Mouse (Mus musculus): ENCODE data around the gene Trip11.

Trip11 gene

DNA sequence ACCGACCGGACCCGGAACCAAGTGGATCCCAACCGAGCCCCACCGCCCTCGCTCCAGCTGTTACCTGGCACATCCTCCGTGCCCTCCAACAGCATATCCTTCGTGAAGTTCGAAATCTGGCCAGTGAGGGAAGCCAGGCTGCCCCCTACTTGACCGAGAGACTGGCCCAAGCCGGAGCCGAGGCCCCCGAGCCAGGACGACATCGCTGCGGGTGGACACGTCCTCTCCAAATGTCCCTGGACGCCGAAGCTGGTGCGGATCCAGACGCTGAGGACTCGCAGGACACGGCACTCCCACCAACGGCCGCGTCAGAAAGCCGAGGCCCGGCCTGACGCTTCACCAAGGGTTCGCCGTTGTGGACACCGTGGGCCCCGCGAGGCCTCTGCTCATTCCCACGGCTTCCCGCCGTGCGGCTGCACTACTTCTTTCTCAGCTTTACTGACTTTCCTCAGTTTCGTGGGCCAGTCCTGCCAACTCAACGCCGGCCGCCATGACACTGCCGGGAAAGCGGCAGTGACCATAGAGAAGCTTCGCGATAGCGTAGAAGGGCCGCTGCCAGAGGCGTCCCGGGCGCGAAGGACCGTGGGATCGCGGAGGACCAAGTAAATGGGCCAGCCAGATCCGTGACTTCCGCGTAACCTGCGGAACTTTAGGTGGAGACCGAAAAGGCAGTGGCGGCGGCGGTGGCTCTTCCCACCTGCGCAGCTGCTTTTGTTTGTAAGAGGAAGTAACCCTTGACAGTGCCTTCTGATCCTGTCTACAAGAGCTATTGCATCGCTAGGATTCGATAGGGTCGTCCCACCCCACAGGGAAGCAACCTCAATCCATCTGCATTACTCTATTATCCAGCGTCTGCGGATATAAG lies at the start of gene Trip11:
Gene Trip11 (minus strand): TSS at position 642 of the 865 bp plus-strand sequence.
- in situ Hi-C loops (cut with MboI) = no loop called here

DNA sequence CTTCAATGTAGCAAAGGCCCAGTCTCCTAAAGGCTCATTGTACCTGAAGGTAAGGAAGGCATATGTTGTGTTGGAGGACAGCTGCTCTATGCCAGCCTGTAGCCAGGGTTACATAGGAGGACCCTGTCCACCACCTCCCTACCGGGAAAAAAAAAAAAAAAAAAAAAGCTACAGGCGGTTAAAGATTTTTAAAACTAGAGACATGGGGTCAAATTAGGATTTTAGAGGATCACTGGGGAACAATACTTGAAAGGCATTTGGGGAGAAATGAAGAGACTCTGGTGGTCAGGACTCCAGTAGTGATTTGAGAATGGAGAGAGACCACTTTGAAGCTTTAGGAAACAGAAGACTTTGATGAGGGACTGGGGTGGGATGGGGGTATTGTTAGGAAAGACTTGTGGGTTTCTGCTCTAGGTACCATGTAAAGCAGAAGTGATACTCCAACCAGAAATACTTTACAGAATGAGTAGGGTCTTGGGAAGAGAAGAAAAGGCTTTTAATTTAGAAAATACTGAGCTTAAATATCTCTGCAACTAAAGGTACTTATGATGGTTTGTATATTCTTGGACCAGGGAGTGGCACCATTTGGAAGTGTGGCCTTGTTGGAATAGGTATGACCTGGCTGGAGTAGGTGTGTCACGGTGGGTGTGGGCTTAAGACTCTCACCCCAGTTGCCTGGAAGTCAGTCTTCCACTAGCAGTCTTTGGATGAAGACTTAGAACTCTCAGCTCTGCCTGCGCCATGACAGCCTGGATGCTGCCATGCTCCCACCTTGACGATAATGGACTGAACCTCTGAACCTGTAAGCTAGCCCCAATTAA lies 46.1 kb upstream of the Trip11 start:
- in situ Hi-C loops (cut with MboI) = loop anchor here (25.0 kb wide), 1 partner anchor 778 kb away; the partner anchor contains the start of genes Moap1 and Tmem251

- in situ Hi-C loops (cut with MboI) = loop anchor here (25.0 kb wide), 1 partner anchor 779 kb away; the partner anchor contains the start of genes Moap1 and Tmem251
Measured at GRCm38 (mm10) chr12:101958556-101958955, 45.5 kb upstream of the Trip11 start.

DNA sequence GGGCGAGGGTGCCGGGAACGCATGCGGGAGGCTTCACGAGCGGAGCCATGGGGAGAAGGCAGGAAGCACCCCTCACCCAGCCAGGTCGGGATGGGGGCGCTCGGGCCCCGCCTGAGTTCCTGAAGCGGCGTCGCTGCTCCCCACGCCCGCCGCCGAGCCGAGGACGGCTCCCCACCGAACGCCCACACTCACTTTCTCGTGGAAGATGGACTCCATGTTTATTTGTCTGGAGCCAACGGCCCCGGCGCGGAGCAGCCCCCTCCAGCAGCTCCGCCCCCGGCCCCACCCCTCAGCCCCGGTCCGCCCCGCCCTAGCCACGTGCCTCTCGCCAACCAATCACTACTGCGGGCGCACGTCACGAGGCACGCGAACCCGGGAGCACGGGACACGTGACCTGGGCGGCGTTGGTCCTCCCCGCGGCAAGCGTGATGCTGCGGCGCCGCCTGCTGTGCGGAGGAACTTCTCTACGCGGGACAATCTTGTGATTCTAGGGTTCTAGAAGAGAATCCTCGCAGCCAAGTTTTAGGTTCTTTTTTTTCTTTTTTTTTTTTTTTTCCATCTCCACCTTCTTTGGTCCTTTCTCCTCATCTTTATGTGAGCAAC lies 45.0 kb upstream of the Trip11 start, which contains the start of gene Atxn3:
Gene Atxn3 (minus strand): TSS at position 305 of the 603 bp plus-strand sequence.
- in situ Hi-C loops (cut with MboI) = loop anchor here (25.0 kb wide), 1 partner anchor 779 kb away; the partner anchor contains the start of genes Moap1 and Tmem251

GRCm38 (mm10) chr12:101957079-101957941 lies 44.2 kb upstream of the Trip11 start:
- in situ Hi-C loops (cut with MboI) = loop anchor here (25.0 kb wide), 1 partner anchor 780 kb away; the partner anchor contains the start of genes Moap1 and Tmem251

DNA sequence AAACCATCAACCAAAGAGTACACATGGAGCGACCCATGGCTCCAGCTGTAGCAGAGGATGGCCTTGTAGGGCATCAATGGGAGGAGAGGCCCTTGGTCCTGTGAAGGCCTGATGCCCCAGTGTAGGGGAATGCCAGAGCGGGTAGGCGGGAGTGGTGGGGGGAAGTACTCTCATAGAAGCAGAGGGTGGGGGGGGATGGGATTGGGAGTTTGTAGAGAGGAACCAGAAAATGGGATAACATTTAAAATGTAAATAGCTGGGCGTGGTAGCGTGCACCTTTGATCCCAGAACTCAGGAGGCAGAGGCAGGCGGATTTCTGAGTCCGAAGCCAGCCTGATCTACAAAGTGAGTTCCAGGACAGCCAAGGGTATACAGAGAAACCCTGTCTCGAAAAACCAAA lies 42.8 kb upstream of the Trip11 start:
- in situ Hi-C loops (cut with MboI) = loop anchor here (25.0 kb wide), 1 partner anchor 781 kb away; the partner anchor contains the start of genes Moap1 and Tmem251

DNA sequence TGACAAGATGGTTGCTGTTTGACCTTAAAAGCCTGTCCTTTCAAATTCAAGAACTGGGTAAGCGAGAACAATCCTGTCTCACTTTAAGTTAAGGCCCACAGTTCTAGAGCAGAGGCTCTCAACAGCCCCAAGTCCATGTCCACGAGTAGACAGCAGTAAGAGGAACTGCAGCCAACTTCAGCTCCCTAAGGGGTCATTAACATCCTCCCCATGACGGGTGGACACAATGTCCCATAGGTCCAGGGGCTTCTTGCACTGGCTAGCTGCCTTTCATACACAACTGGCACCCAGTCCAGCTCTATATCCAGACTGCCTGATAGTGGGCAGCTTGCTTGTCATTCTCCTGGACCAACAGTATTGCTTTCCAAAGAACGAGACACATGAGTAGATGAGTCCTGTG lies 35.7 kb upstream of the Trip11 start:
- in situ Hi-C loops (cut with MboI) = no loop called here

DNA sequence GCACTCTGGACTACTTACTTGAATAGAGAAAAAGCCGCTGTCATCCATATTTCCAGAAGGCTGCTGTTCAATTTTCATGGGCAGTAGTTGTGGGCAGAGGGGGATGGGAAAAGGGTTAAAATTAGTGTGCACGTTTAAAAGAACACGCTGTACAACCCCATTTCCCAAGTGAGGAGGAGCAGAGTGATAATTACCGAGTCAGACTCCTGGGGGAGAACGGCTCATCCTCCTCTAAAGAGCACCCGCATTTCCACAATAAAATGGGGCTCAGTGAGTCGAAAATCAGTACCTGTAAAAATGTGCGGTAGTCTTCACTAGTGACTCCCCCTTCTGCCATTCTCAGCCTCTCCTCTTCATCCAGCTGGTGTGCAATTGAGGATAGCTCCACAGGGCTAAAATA lies 34.9 kb upstream of the Trip11 start:
- in situ Hi-C loops (cut with MboI) = no loop called here

DNA sequence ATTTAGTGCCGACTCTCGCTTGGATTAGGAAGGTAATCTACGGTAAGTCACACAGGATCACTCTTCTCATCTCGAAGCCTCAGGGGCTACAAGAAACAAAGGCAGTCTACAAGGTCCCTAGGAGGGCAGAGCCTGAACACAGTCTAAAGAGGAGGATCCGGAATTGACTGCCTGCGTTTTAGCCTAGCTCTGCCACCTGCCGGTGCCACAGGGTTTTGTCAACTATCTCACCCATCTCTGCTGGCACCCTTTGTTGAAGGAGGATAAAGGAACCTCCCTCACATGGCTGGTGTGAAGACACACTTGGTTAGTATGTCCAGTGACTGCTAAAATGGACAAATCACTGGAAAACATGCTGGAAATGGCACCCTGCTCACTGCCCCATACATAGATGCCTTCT lies 24.5 kb upstream of the Trip11 start:
- in situ Hi-C loops (cut with MboI) = no loop called here

GRCm38 (mm10) chr12:101935223-101935622 lies 22.2 kb upstream of the Trip11 start:
- in situ Hi-C loops (cut with MboI) = no loop called here

- in situ Hi-C loops (cut with MboI) = no loop called here
Measured at GRCm38 (mm10) chr12:101928423-101928822, 15.4 kb upstream of the Trip11 start.

DNA sequence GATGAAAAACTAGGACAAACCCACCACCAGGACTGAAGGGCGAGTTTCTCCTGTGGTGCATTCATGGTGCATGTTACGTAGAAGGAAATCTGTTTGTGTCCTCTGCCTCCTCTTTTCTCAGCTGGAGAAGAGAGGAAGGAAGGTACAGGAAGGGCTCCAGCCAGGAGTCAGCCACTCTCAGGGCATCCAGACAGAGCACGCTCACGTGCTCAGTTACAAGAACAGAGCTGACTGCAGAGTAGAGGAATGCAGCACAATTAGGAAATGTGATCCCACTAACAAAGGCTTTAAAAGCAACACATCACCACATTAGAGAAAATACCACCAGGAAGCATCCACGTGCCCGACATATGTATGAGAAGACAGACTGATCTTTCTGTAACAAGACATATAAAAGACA lies 9.2 kb upstream of the Trip11 start:
- in situ Hi-C loops (cut with MboI) = no loop called here

- in situ Hi-C loops (cut with MboI) = no loop called here
Measured at GRCm38 (mm10) chr12:101919847-101920246, 6.8 kb upstream of the Trip11 start.

GRCm38 (mm10) chr12:101917165-101917564 lies 4.1 kb upstream of the Trip11 start:
- in situ Hi-C loops (cut with MboI) = no loop called here

GRCm38 (mm10) chr12:101911346-101911745 lies 1.7 kb downstream of the Trip11 start:
- in situ Hi-C loops (cut with MboI) = no loop called here

GRCm38 (mm10) chr12:101910360-101910759 lies 2.7 kb downstream of the Trip11 start:
- in situ Hi-C loops (cut with MboI) = no loop called here

- in situ Hi-C loops (cut with MboI) = no loop called here
Measured at GRCm38 (mm10) chr12:101905817-101906216, 7.2 kb downstream of the Trip11 start.

DNA sequence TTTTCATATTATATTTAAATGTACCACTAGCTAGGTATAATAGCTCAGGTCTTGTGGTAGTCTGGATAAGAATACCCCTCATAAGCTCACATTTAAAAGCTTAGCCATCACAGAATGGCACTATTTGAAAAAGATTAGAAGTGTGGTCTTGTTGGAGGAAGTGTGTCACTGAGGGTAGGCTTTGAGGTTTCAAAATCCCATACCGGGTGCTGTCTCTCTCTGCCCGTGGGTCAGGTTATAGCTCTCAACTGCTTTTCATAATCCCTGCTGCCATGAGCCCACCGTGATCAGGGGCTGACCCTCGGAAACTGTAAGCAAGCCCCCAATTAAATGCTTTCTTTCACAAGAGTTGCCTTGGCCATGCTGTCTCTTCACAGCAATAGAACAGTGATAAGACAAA lies 8.2 kb downstream of the Trip11 start:
- in situ Hi-C loops (cut with MboI) = no loop called here

DNA sequence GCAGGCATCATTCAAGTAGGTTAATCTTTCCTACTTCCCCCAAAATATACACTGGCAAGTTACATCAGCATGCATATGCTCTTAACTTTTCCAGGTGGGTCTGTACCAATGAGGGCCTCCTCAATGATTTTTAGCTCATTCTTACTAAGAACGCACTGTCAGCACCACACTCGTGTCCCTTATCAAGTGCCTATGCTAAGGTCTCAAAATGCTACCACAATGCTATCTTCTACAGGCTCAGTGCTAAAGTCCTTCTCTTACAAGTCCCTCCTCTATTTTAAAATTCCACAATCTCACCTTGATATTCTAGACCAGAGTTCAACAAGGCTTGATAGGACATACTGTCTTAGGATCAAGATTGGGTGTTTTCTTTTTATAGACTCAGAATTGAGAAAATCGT lies 8.9 kb downstream of the Trip11 start:
- in situ Hi-C loops (cut with MboI) = no loop called here

- in situ Hi-C loops (cut with MboI) = no loop called here
Measured at GRCm38 (mm10) chr12:101899671-101900245, 13.3 kb downstream of the Trip11 start.

GRCm38 (mm10) chr12:101898966-101899365 lies 14.1 kb downstream of the Trip11 start:
- in situ Hi-C loops (cut with MboI) = no loop called here

Data from mature B cell (primary cell).